Mouse (Mus musculus) heart, embryonic 16.5 days (tissue): ENCODE measurements around the gene Med13l. TPM values are rescaled to one million over a fixed set of nuclear protein-coding genes. Genes with fewer than 3 reads are reported as not detected.
A peak's percentile ranks its signal among the peaks of the same experiment; 100 is the strongest.

Experiments used
- ATAC-seq: fragments of 200-750 bp; cut with Nextera tagmentation; replicated peaks from 2 replicates; pipeline ENCODE4 v1.8.0; 2017; ENCODE audit warnings: moderate number of reproducible peaks; ENCODE audit not compliant: insufficient read depth, low FRiP score; ENCODE audit errors: extremely low read depth
- H3K27ac ChIP-seq: fragments of 300-500 bp; sonication (generic); 2 replicates; pipeline ENCODE4 v1.5.1; 2014; ENCODE audit warnings: mild to moderate bottlenecking, low read length, control low read depth, moderate library complexity
- H3K27me3 ChIP-seq: fragments of 300-500 bp; sonication (generic); 2 replicates; pipeline ENCODE4 v1.6.1; 2014; ENCODE audit warnings: low read length, mixed read lengths; ENCODE audit not compliant: control insufficient read depth, insufficient read depth
- H3K36me3 ChIP-seq: fragments of 300-500 bp; sonication (generic); 2 replicates; pipeline ENCODE4 v1.6.1; 2014; ENCODE audit not compliant: control insufficient read depth, insufficient read depth
- H3K4me1 ChIP-seq: fragments of 300-500 bp; sonication (generic); 2 replicates; pipeline ENCODE4 v1.6.1; 2014; ENCODE audit warnings: low read length, mixed read lengths; ENCODE audit not compliant: control insufficient read depth, insufficient read depth
- H3K4me2 ChIP-seq: fragments of 300-500 bp; sonication (generic); 2 replicates; pipeline ENCODE4 v1.6.1; 2014; ENCODE audit warnings: low read depth, mild to moderate bottlenecking, control low read depth, low read length
- H3K4me3 ChIP-seq: fragments of 300-500 bp; sonication (generic); 2 replicates; pipeline ENCODE4 v1.5.1; 2014; ENCODE audit warnings: mild to moderate bottlenecking, control low read depth, low read length
- H3K9ac ChIP-seq: fragments of 300-500 bp; sonication (generic); 2 replicates; pipeline ENCODE4 v1.6.1; 2014; ENCODE audit warnings: low read length, control low read depth
- H3K9me3 ChIP-seq: fragments of 300-500 bp; sonication (generic); replicated peaks from 2 replicates; pipeline ENCODE4 v1.6.1; 2016; ENCODE audit warnings: low read length; ENCODE audit not compliant: control insufficient read depth
- WGBS: fragments of 180-500 bp; shearing (Covaris S2); extraction: QIAGEN DNeasy Blood & Tissue Kit; methylation state at CpG from one replicate; pipeline ENCODE4 v1.1.7; 2014; 5-methylcytosine and 5-hydroxymethylcytosine counted together
- polyA plus RNA-seq: library from polyadenylated mRNA; unstranded; fragments of >200 nt; fragmentation: Nextera tagmentation; extraction: Ambion mirVana; gene quantifications from 2 replicates; pipeline ENCODE4 v1.2.1, GENCODE M21; 2015

The Med13l gene
- polyA plus RNA-seq, 1 experiment from 2014 or later, result 6.7 TPM

DNA sequence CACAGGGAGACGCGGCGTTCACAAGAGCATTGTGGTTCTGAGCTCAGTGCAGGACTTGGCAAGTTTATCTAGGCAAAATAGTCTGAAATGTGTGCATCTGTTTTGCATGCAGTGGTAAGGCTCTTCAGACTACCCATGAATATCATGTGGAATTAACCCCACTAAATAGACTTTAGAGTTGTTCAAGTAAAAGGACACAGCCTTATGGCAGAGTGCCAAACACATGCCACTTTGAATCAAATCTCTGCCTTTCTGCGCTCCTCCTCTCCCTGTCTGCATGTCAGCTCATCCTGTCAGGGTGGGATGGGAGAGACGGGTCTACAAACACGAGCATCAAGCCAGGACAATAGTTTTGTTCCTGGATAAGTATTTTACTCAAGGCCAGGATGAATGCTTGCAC lies 145.5 kb downstream of the Med13l start:
- no peak overlapping the region for H3K9ac ChIP-seq
- H3K27me3 ChIP-seq, result no peaks in the 10 kb centered on the region
- H3K27ac ChIP-seq, result no peak overlapping the region
- H3K4me1 ChIP-seq, result peaks cover 42% of the 10 kb centered on the region
- no peaks in the 10 kb centered on the region for H3K9me3 ChIP-seq
- H3K36me3 ChIP-seq, result no peaks in the 10 kb centered on the region
- H3K4me3 ChIP-seq, result no peak overlapping the region
- H3K4me2 ChIP-seq, result no peak overlapping the region
- 59% methylated on average over 6 of the region's 6 CpGs for WGBS
- ATAC-seq, result no peak

DNA sequence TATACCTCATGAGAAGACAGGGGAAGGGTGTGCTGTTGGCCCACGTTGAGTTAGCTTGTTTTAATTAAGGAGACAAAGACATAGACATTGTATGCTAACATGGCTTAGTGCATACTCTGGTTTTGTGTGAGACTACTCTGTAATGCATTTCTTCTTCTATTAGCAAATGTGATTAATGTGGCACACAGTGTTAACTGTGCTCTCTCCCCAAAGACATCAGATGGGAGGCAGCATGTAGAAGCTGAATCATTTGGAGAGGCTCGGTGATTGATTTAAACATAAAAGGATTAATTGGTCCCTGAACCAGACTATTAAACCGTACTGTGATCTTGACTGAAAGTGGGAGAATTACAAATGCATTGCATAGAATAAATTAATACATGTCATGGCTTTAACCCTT lies 145.9 kb downstream of the Med13l start:
- ATAC-seq, result no peak
- 80% methylated on average over 3 of the region's 3 CpGs for whole genome bisulfite sequencing
- Histone ChIP-seq H3K27ac (no peak overlapping the region), H3K4me3 (no peak overlapping the region), H3K27me3 (no peaks in the 10 kb centered on the region), H3K36me3 (no peaks in the 10 kb centered on the region), H3K4me1 (peaks cover 38% of the 10 kb centered on the region), H3K4me2 (no peak overlapping the region), H3K9ac (no peak overlapping the region), H3K9me3 (no peaks in the 10 kb centered on the region)

DNA sequence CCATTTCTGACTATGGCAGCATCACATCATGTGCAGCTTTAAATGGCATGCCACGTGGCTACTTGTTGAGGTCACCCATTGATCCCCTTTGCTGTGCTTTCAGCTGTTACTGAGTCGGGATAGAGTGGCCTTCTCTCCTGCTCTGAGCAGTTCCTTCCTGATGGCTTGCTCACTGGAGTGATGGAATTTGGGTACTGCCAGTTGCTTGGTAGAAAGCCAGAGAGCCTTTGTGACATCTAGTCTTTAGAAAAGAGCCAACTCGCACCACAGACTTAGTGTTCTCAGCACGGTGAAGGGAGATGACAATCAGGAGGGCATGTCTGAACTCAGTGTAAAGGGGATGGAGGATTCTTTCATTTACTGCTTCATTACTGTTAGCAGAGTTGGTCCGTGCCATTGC lies 147.0 kb downstream of the Med13l start:
- ATAC-seq, result no peak
- 61% methylated on average over 5 of the region's 5 CpGs for WGBS
- no peak overlapping the region for H3K9ac ChIP-seq
- no peaks in the 10 kb centered on the region for H3K9me3 ChIP-seq
- no peak overlapping the region for H3K4me3 ChIP-seq
- no peaks in the 10 kb centered on the region for H3K36me3 ChIP-seq
- H3K27me3 ChIP-seq, result no peaks in the 10 kb centered on the region
- peaks cover 28% of the 10 kb centered on the region for H3K4me1 ChIP-seq
- H3K4me2 ChIP-seq, result no peak overlapping the region
- no peak overlapping the region for H3K27ac ChIP-seq

DNA sequence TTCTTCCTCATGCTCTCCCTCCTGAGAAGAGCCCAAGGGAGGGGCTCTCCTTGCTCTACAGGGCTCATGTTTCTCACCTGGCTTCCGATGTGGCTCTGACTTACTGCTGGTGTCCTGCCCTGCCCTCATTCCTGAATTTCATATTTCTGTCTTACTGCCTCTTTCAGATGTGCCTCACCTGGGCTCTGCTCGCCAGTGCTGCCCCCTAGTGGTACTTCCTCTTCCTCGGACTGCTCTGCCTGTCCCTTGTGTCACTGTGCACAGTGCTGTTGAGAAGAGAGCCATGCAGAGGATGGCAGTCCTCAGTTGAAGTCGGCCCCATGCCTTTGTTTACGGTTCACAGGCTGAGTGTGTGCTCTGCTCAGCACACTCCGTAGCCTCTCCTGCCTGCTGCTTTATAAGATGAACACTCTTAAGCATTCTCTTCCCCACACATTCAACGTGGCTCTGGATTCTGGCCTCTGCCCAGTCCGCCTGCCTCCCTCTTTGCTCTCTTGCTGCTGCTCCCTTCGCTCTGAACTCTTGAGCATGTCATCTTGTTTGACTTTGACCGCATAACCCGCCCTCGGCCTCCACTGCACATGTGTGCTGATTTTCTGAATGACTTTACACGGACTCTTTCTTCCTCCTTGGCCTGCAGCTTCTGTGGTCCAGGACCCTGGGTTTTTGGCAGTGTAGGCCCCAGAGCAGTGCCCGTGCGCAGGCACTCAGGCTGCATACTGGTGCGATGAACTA lies 147.9 kb downstream of the Med13l start:
- WGBS, result 63% methylated on average over 16 of the region's 16 CpGs
- no peaks in the 10 kb centered on the region for H3K27me3 ChIP-seq
- no peaks in the 10 kb centered on the region for H3K36me3 ChIP-seq
- H3K4me1 ChIP-seq, result peaks cover 22% of the 10 kb centered on the region
- H3K9me3 ChIP-seq, result no peaks in the 10 kb centered on the region
- no peak overlapping the region for H3K4me2 ChIP-seq
- no peak for ATAC-seq
- no peak overlapping the region for H3K4me3 ChIP-seq
- H3K27ac ChIP-seq, result no peak overlapping the region
- no peak overlapping the region for H3K9ac ChIP-seq

DNA sequence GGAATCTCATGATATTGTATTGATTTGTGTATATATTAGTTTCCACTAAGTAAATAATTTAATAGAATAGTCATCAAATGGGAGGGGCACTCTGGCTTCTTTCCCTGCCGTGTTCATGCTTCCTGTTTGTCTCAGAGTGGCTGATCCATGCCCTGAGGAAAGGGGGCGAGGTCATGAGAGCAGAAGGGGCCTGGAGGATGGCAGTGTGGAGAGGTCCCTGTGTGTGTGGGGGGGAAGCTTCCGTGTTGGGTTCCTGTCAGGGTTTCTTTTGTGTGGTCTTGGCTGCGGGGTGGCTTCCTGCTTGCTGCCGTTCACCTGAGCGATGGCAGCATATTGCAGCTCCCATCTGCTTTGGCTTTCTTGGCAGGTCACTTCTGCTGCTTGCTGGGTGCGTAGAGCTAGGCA lies 149.4 kb downstream of the Med13l start:
- ATAC-seq, result no peak
- no peak overlapping the region for H3K27ac ChIP-seq

DNA sequence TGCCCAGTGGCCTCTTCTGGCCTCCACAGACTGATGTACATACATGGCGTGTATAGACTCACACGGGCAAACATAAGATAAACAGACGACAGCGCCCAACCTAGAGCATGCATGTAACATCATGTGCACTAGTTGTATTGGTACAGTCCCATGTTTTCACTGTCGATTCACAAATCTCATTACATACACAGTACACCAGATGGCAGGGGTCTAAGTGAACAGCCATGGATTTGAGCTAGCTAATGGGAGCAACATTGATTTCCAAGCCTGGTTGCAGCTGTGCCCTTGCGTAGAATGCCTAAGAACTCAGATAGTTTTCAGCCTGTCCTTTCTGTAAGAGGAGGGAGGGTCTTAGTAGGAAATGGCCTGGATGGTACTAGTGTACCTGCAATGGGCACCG lies 155.0 kb downstream of the Med13l start:
- ATAC-seq, result no peak
- H3K4me1 ChIP-seq, result peaks cover 24% of the 10 kb centered on the region
- H3K27ac ChIP-seq, result no peak overlapping the region
- H3K4me3 ChIP-seq, result no peak overlapping the region
- H3K9me3 ChIP-seq, result no peaks in the 10 kb centered on the region
- no peak overlapping the region for H3K4me2 ChIP-seq
- H3K9ac ChIP-seq, result no peak overlapping the region
- H3K27me3 ChIP-seq, result no peaks in the 10 kb centered on the region
- no peaks in the 10 kb centered on the region for H3K36me3 ChIP-seq
- WGBS, result 91% methylated on average over 7 of the region's 7 CpGs

More for the DNA sequence above, 149.4 kb downstream of the Med13l start:
- no peak overlapping the region for H3K9ac ChIP-seq
- H3K4me2 ChIP-seq, result no peak overlapping the region
- H3K4me1 ChIP-seq, result peaks cover 21% of the 10 kb centered on the region
- 63% methylated on average over 7 of the region's 7 CpGs for WGBS
- no peaks in the 10 kb centered on the region for H3K9me3 ChIP-seq
- no peaks in the 10 kb centered on the region for H3K27me3 ChIP-seq
- no peak overlapping the region for H3K4me3 ChIP-seq
- no peaks in the 10 kb centered on the region for H3K36me3 ChIP-seq

DNA sequence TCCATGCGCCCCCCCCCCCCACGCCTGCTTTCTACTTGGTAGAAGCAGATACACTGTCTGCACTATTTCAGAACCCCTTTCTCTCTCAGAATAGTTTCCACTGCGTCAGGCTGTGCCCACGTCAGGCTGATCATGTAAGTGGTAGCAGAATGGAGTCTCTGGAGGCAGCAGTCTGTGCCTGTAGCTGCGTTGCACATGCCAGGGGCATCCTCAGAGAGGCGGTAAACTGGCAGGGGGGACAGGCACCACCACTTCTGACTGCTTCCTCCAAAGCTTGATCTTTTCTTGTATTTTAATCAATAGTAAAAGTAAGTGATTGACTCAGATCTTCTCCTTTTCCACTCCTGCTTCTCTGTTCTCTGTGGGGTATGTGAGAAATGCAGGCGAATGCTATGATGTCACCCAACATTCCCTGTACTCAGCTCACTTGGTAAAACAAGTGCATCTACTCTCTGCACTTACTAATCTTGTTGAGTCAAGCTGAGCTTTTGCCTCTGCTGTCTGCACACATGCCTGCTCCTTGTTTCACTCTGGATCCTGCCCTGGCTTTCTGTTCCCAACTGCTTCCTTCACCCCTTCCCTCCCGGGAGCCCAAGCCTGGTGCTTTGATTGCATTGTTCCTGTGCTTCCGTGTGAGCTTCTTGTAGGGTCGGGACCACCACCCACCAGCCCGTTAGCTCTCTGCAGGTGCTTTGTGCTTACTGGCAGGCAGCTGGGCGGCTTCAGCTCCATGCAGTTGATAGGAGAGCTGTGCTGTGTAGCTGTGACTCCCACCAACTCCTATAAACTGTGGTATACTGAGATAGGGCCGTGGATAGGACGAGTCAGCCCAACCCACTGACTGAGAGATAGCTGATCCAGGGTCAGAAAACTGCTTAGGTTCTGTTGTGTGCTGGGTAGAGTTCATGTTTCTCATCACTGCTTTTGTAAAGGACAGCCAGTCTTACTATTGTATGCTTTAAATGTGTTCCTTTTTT lies 156.1 kb downstream of the Med13l start:
- Histone ChIP-seq H3K36me3 (no peaks in the 10 kb centered on the region), H3K9ac (0 out of 2 replicates have a peak overlapping the region, but pooled peaks have one; percentile 3), H3K4me2 (peak overlapping the region; percentile 11; the same call in 1 of the 2 replicates), H3K9me3 (no peaks in the 10 kb centered on the region), H3K27me3 (no peaks in the 10 kb centered on the region), H3K27ac (no peak overlapping the region), H3K4me1 (peaks cover 22% of the 10 kb centered on the region), H3K4me3 (no peak overlapping the region)
- WGBS, result 35% methylated on average over 14 of the region's 14 CpGs
- peak; percentile 42; the same call in 1 of the 2 replicates for ATAC-seq

DNA sequence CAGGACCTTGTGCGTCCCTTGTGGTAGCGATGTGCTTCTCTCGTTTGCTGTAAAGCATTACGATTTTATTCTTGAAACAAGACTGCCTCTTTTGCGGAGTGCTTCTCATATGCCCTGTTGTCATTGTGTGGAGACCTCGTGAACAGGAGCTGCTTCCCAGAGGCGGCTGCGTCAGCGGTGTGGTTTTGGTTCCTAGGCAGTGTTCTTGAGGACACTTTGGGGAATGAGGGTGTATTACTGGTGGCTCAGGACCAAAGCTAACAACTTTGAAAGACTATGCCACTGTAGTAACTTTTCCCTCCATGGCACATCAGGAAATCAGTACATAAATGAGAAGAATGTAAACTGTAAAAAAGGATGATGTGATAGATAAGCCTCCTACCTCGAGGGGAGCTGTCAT lies 157.0 kb downstream of the Med13l start:
- H3K4me1 ChIP-seq, result peaks cover 22% of the 10 kb centered on the region
- 58% methylated on average over 10 of the region's 10 CpGs for WGBS
- no peak overlapping the region for H3K9ac ChIP-seq

DNA sequence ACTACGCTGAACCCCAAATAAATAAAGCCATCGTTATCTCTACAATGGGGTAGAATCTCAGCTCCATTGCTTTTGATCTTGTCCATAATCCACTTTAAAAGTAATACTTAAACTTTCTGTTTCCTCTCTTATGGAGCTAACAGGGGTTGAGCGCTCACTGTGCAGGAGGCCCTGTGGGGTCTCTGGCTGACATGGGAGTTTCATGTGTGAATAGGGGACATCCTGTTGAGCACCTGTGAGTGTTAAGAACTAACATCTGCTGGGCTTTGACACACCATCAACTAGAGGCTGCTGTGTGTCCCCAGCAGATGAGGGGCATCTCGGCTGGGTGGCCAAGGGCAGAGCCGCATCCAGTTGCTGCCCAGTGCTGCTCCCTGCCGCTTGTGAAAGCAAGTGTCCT lies 157.6 kb downstream of the Med13l start:
- no peak overlapping the region for H3K4me3 ChIP-seq
- no peaks in the 10 kb centered on the region for H3K36me3 ChIP-seq
- H3K9me3 ChIP-seq, result no peaks in the 10 kb centered on the region
- no peak overlapping the region for H3K9ac ChIP-seq
- 93% methylated on average over 6 of the region's 6 CpGs for WGBS
- ATAC-seq, result no peak
- H3K27ac ChIP-seq, result no peak overlapping the region
- peaks cover 25% of the 10 kb centered on the region for H3K4me1 ChIP-seq
- H3K4me2 ChIP-seq, result no peak overlapping the region
- no peaks in the 10 kb centered on the region for H3K27me3 ChIP-seq

More for the DNA sequence above, 157.0 kb downstream of the Med13l start:
- Histone ChIP-seq H3K27me3 (no peaks in the 10 kb centered on the region), H3K27ac (no peak overlapping the region), H3K4me3 (no peak overlapping the region), H3K36me3 (no peaks in the 10 kb centered on the region), H3K4me2 (no peak overlapping the region), H3K9me3 (no peaks in the 10 kb centered on the region)
- ATAC-seq, result no peak
